Mouse (Mus musculus): ENCODE measurements around the gene Cdc123. TPM values are rescaled to one million over a fixed set of nuclear protein-coding genes. Genes with fewer than 3 reads are reported as not detected.

Cdc123 gene
- total RNA-seq, 2 experiments from 2014 or later = 85.0 to 91.2 TPM

- ATAC-seq (ENCODE audit: poor library complexity, severe bottlenecking) = 0 out of 2 replicates have a peak, but pooled peaks have one; percentile 27
Observed at GRCm38 (mm10) chr2:5806201-5806600, 38.8 kb downstream of the Cdc123 start.

DNA sequence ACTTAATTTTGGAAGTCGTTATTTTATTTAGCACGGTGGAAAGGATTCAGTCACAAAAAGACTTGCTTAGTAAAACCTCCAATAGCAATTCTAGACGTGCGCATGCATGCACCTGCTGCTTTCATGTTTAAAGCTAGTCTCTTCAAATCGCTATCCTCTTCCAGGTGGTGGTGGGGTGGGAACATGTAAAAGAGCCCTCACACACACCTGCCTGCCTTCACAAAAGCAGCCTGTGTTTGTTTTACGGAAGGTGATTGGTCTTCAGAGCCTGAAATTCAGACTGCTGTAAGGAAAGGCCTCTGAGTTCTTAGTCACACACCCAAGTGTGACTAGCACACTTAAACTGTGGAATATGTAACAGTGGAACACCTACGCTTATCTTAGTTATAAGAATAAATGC, 39.7 kb downstream of the Cdc123 start:
- ATAC-seq (ENCODE audit: poor library complexity, severe bottlenecking) = no peak

DNA sequence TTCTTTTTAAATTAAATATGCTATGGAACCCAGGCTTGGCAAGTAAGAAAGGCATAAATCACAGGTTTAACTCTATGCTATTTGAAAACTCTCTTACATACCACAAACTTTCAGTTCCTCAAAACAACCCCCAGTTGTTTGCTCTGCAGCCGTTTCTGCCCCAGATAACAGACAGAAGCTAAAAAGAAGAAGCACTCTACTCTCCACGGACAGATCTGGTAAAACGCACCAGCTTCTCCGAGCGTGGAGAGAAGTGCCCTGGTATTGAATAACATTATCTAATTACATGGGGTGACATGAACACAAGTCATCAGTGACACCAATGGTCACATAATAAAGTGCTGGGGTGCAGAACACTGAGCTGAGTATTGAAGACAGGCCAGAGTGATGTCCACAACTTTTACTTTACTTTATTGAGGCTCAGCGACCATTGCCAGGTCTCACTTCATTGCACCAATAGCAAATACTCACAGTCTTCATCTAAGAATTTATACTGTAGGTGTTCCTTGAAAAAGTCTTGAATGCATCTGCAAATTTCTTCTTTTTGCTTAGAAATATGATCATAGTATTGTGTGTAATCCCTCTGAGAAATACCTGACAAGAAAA, 40.4 kb downstream of the Cdc123 start:
- ATAC-seq (ENCODE audit: poor library complexity, severe bottlenecking) = peak; percentile 64

DNA sequence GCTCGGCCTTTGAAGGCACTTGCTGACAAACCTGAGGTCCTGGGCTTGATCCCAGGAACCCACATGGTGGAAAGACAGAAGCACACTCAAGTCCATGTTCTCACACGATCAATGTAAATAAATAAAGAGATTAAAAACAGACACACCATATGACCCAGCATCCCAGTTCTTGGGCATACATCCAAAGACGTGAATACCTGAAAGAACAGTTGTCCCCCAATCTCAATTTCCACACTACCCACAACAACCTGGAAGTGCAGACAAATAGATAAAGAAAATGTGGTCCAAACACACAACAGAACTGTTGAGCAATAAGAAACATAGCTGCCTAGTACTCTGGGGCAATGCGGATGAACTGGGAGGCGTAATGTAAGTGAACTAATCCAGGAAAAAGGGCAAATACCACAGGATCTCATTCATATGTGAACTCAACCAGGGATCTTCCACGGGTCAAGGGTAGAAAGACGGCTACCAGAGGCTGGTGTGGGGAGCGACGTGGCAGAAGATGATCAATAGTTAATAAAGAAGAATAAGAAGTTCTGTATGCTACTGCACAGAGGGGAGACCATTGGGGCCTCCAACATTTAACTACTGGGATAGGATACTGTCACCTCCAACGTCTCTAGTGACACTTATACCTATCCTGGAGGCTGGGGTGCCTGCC, 42.9 kb downstream of the Cdc123 start:
- ATAC-seq (ENCODE audit: poor library complexity, severe bottlenecking) = no peak

GRCm38 (mm10) chr2:5801182-5801640, 43.8 kb downstream of the Cdc123 start:
- peak; percentile 91 for ATAC-seq (ENCODE audit: poor library complexity, severe bottlenecking)

DNA sequence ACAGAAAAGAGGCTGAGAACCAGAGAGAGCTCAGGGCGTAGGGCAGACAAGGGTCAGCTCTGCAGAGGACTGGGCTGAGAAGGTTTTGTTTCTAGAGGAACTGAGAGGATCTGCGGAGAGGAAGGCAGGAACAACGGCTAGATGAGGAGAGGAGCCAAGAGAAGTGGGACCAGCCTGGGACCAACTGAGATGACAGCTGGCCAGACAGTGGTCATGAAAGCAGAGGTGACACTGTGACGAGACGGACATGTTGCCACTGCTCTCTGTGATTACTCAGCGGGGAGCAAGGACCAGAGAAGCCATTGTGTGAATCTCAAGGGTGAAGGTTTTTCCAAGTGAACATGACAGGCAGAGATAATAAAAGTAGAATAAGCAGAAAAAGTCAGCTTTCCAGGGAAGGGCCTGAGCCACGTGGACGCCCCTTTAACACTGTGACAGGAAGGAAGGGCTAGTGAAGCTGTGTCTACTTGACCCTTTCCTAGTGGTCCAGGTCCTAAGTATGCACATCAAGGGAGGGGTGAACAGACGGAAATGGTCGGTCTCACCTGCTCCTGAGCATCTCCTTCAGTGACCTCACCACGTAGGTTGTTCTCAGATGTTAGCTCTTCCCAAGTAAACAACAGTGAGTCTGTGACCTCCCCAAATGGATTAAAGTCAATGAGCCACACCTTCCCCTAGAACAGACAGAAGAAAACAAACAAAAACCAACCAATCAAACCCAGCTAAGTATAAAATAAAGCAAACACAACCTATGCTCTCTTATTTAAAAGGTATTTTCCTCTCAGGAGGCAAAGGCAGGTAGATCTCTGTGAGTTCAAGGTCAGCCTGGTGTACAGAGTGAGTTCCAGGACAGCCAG, 46.9 kb downstream of the Cdc123 start:
- no peak for ATAC-seq (ENCODE audit: poor library complexity, severe bottlenecking)

DNA sequence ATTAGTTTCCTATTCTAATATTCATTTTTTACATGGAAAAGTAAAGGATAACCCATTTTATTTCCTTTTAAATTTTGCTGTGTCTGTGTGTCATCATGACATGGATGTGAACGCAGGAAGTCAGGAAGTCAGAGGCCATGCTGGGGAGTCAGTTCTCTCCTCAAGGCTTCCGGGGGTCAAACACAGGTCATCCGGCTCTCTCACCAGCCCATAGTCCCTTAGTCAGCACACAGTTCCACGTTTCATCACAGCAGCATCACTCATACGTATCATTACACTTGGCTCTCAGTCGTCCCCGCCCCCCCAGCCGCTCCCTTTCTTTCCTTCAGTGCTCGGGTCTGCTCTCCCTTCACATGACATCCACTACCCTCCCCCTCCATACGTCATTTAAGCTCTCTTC, 51.2 kb downstream of the Cdc123 start:
- ATAC-seq (ENCODE audit: poor library complexity, severe bottlenecking) = no peak

- ATAC-seq (ENCODE audit: poor library complexity, severe bottlenecking) = no peak
Observed at GRCm38 (mm10) chr2:5792056-5792455, 52.9 kb downstream of the Cdc123 start.

DNA sequence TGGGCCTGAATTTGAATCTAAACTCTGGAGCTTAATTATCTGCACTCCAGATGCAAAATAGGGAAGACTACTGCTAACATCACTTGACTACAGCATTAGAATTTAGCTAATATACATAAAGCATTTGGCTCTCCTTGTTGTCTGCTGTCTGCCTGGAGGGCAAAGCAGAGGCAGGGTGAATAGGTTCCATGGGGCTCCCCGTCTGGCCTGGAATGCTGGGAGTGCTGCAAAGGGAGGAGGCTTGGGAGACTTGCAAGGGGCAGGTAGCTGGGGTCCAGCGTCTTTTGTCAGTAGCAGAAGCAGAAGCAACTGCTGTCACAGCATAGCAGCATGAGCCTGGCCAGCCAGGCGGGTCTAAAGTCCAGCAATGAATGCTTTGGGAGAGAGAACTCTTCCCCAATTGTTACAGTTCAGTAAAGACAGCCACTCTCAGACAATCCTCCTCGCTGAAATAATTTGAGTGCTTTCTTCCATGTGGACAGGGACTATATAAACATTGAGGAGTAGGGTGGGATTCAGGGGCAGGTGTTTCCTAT, 55.3 kb downstream of the Cdc123 start:
- ATAC-seq (ENCODE audit: poor library complexity, severe bottlenecking) = no peak

DNA sequence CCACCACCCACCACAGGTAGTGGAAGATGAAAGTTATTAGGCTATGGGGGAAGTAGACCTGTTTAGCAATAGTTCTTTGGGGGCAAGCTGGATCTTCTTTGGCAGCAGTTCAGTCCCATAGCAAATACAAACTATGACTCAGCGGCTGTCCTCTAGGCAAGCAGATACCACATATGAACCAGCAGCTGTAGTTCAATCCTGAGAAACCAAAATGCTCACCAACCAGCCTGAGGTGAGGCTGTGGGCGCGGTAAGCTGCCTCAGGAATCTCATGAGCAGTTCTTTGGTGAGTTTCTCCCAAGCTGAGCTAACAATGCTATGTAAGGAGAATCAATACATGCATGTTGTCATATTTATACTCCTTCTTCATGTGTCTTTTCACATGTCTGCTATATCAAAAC, 57.6 kb downstream of the Cdc123 start:
- ATAC-seq (ENCODE audit: poor library complexity, severe bottlenecking) = no peak

DNA sequence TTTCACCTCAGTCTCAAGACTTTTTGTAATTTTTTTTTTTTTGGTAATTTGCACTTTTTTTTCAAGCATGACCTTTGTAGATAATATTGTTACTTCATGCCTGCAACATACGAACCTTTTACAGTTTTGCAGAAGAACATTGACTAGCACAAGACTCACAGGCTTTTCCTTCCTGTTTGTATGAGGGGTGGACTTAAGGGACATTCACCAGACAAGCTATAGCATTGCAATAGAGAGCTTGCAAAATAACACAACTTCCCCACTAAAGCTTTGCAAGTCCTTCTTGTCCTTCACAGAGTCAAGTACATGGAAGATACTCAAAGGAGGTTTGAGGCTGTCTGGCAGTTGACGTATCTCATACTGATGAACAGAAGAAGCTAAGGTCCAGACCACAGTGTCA, 72.5 kb downstream of the Cdc123 start:
- ATAC-seq (ENCODE audit: poor library complexity, severe bottlenecking) = peak; percentile 65

DNA sequence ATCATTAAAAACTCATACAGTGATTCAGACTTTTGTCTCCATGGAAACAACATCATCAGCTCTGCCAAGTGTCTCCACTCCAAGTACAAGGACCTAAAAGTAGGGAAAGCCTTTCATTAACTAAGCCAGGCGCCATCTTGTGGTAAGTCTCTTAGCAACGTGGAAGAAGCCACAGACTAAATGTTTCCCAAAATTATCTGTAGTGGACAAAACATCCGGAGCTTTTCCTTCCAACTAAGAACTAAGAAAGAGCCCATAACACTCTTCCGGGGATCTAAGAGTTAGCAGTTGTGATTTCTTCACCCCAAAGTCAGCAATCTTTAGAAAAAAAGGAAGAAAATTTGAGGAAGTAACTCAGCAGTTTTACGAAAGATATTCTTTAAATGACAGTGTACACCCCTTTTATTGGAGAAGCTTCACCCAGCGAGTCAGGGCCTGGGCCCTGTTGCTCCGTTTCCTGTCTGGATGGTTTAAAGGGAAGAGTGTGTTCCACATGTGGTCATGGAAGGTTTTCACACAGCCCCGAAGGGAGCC, 74.2 kb downstream of the Cdc123 start:
- ATAC-seq (ENCODE audit: poor library complexity, severe bottlenecking) = peak; percentile 75

- ATAC-seq (ENCODE audit: poor library complexity, severe bottlenecking) = peak; percentile 51
Observed at GRCm38 (mm10) chr2:5769630-5770029, 75.3 kb downstream of the Cdc123 start.

DNA sequence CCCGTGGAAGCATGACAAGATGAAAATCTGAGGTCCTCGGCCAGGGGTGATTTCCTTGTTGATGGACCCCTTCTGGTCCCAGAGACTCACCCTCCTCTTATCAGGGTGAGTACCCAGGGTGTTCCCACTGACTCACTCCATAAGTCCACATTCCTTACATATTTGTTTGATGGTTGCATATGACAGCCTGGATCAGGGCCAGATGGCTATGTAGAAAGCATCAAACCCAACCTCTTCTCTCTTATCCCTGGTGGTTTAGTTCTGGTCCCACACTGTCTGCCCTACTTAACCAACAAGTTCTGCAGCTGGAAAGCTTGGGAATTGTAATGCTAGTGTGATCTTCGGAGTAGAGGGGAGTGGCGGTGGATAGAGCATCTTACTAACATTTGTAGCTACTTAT, 76.0 kb downstream of the Cdc123 start:
- ATAC-seq (ENCODE audit: poor library complexity, severe bottlenecking) = no peak

DNA sequence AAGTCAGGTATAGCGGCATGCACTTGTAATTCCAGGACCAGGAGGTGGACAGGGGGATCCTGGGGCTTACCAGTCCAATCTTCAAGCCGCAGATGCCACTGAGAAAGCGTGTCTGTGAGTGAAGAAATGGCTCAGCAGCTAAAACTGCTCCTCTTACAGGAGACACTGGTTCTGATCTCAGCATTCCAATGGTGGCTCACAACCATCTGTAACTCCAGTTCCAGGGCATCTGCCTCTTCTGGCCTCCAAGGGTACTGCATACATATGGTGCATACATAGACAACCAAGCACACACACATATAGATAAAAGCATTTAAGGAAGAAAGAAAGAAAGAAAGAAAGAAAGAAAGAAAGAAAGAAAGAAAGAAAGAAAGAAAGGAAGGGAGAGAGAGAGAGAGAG, 82.9 kb downstream of the Cdc123 start:
- no peak for ATAC-seq (ENCODE audit: poor library complexity, severe bottlenecking)

- no peak for ATAC-seq (ENCODE audit: poor library complexity, severe bottlenecking)
Observed at GRCm38 (mm10) chr2:5760479-5761008, 84.4 kb downstream of the Cdc123 start.

DNA sequence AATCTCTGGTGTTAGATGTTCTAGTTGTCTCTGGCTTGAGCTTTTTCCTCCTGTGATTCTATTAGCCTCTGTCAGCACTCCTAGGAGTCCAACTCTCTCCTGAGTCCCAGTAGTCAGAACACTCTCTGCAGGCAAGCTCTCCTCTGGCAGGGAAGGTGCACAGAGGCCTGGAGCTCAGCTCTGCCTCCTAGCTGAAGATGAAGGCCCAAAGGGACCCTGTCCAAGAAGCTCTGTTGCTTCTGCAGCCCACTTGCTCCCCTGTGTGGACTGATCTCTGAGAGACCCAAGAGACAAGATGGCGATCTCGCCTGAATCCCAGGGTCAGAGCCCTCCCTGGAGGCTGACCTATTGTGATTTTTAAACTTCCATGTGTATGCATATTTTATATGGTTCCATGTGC, 86.4 kb downstream of the Cdc123 start:
- ATAC-seq (ENCODE audit: poor library complexity, severe bottlenecking) = no peak

DNA sequence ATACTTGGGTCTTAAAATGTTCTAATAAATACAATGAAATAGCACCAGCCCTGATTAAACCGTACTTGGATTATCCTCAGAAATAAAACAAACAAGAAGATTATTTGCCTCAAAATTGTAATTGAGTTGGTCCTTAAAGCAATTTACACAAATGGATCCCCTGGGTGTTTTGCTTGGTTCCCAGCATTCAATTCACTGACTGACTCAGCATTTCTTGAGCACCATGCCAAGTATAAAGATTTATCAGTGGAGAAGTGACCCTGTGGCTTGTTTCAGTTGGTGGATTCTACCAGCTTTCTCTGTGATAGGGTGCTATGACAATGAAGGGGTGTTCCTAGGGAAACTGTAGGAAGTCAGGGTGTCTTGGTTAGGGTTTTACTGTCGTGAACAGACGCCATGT, 94.1 kb downstream of the Cdc123 start:
- ATAC-seq (ENCODE audit: poor library complexity, severe bottlenecking) = no peak

GRCm38 (mm10) chr2:5749210-5749609, 95.8 kb downstream of the Cdc123 start:
- ATAC-seq (ENCODE audit: poor library complexity, severe bottlenecking) = no peak

GRCm38 (mm10) chr2:5747545-5748043, 97.4 kb downstream of the Cdc123 start:
- ATAC-seq (ENCODE audit: poor library complexity, severe bottlenecking) = peak; percentile 57; the same call in 1 of the 2 replicates

GRCm38 (mm10) chr2:5746529-5746928, 98.4 kb downstream of the Cdc123 start:
- ATAC-seq (ENCODE audit: poor library complexity, severe bottlenecking) = no peak

All from megakaryocyte, adult 5-6 weeks (primary cell).